Comparison of ENCODE assay signal across 22 mouse cellular contexts in the genomic region with DNA sequence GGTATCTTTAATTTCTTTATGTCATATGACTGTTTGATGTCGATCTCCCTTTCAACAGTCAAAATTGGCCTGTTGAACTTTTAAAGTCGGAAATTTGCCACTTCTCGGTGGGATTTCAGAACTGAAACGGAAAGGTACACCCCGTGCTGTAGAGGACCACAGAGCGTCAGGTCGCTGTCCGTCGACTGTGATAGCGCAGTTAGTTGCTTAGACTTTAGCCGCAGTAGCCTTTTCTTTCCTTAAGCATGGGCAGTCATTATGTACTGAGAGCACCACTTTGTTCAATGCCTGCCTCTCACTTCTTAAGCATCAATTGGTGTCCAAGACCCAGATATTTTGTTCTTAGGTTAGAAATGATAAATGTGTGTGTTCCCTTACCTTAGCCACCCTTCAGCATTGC. TPM values are rescaled to one million over a fixed set of nuclear protein-coding genes. Genes with fewer than 3 reads are reported as not detected.
DNase-seq lines count a peak whose midpoint lies in the region; ATAC-seq and TF ChIP-seq lines count a peak whose summit lies in the region.
"Had no signal": no experiment of that assay in that cellular context is flagged by ENCODE, and none has a peak within 500 bp of the region (broad histone marks: within the 10 kb centered on the region; RNA-seq: fewer than 3 reads in every experiment).

No protein-coding gene starts in this region.

- WGBS in forebrain, embryonic 10.5 days, result 65% methylated on average over 11 of the region's 11 CpGs
- 32% methylated on average over 11 of the region's 11 CpGs for WGBS in forebrain, postnatal 0 days
- WGBS in hindbrain, embryonic 12.5 days, result 54% methylated on average over 11 of the region's 11 CpGs
- WGBS in hindbrain, embryonic 11.5 days, result 65% methylated on average over 11 of the region's 11 CpGs
- 75% methylated on average over 11 of the region's 11 CpGs for WGBS in stomach, embryonic 15.5 days
- WGBS in stomach, postnatal 0 days, result 80% methylated on average over 11 of the region's 11 CpGs
- WGBS in stomach, embryonic 16.5 days, result 80% methylated on average over 11 of the region's 11 CpGs

- ATAC-seq in forebrain, postnatal 0 days, result no peak
- no peak for ATAC-seq in hindbrain, embryonic 12.5 days (ENCODE audit: low FRiP score)
- ATAC-seq in hindbrain, embryonic 11.5 days (ENCODE audit: low FRiP score), result no peak
- no peak for ATAC-seq in stomach, embryonic 15.5 days (ENCODE audit: insufficient read depth, low FRiP score, low read depth)
- ATAC-seq in stomach, postnatal 0 days (ENCODE audit: low FRiP score, low TSS enrichment), result no peak
- no peak for ATAC-seq in stomach, embryonic 16.5 days (ENCODE audit: insufficient read depth, low FRiP score)

- no peak for DNase-seq in forebrain, embryonic 10.5 days (ENCODE audit: extremely low spot score, low spot score)
- DNase-seq in forebrain, postnatal 0 days, result no peak
- no peak for DNase-seq in hindbrain, embryonic 11.5 days (ENCODE audit: low spot score)
- DNase-seq in stomach, postnatal 0 days (ENCODE audit: low spot score), result no peak
- no peak for DNase-seq in spleen, postnatal 10 days (ENCODE audit: low spot score in 2 of 2)
- DNase-seq: adrenal gland, adult 8-10 months; cerebellum, adult 9-11 months; gastrocnemius, postnatal 10 days; heart, adult 18-20 months; layer of hippocampus, adult 9-11 months; liver, embryonic 13.5 days; retina, postnatal 1 day; thymus, postnatal 36 days had no signal

- peaks cover 6% of the 10 kb centered on the region for H3K9me3 ChIP-seq in forebrain, embryonic 10.5 days
- H3K9me3 ChIP-seq in forebrain, postnatal 0 days (ENCODE audit: low read length), result no peaks in the 10 kb centered on the region
- H3K9me3 ChIP-seq in hindbrain, embryonic 12.5 days (replicated peaks), result peaks cover 4% of the 10 kb centered on the region; the same call in 1 of the 2 replicates
- H3K9me3 ChIP-seq in hindbrain, embryonic 11.5 days (ENCODE audit: control insufficient read depth, low read length), result no peaks in the 10 kb centered on the region
- no peaks in the 10 kb centered on the region for H3K9me3 ChIP-seq in stomach, embryonic 15.5 days
- H3K9me3 ChIP-seq in stomach, postnatal 0 days (ENCODE audit: control insufficient read depth, low read length), result no peaks in the 10 kb centered on the region
- no peaks in the 10 kb centered on the region for H3K9me3 ChIP-seq in stomach, embryonic 16.5 days (replicated peaks; ENCODE audit: control insufficient read depth, low read length)
- H3K9me3 ChIP-seq: limb, embryonic 10.5 days; liver, embryonic 13.5 days; lung, embryonic 15.5 days had no signal

- no peak overlapping the region for H3K4me2 ChIP-seq in forebrain, postnatal 0 days (ENCODE audit: low read depth)
- H3K4me2 ChIP-seq in hindbrain, embryonic 12.5 days (replicated peaks), result peak overlapping the region; percentile 11; the same call in 1 of the 2 replicates
- H3K4me2 ChIP-seq in hindbrain, embryonic 11.5 days (replicated peaks; ENCODE audit: low read depth, low read length), result no peak overlapping the region
- 0 out of 2 replicates have a peak overlapping the region, but pooled peaks have one; percentile 8 for H3K4me2 ChIP-seq in stomach, embryonic 15.5 days
- no peak overlapping the region for H3K4me2 ChIP-seq in stomach, postnatal 0 days (replicated peaks; ENCODE audit: low read depth)
- H3K4me2 ChIP-seq in stomach, embryonic 16.5 days (ENCODE audit: low read depth, low read length), result no peak overlapping the region
- H3K4me2 ChIP-seq: embryonic facial prominence, embryonic 12.5 days; liver, embryonic 13.5 days; lung, embryonic 15.5 days had no signal

- H3K4me3 ChIP-seq in forebrain, embryonic 10.5 days, result no peak overlapping the region; the same call in 1 of the 2 replicates
- H3K4me3 ChIP-seq in forebrain, postnatal 0 days (ENCODE audit: low read depth, low read length), result no peak overlapping the region
- H3K4me3 ChIP-seq in hindbrain, embryonic 12.5 days, result no peak overlapping the region
- no peak overlapping the region for H3K4me3 ChIP-seq in hindbrain, embryonic 11.5 days (ENCODE audit: low read depth, low read length)
- no peak overlapping the region for H3K4me3 ChIP-seq in stomach, embryonic 15.5 days (replicated peaks)
- no peak overlapping the region for H3K4me3 ChIP-seq in stomach, postnatal 0 days (ENCODE audit: low read depth, low read length)
- H3K4me3 ChIP-seq in stomach, embryonic 16.5 days (replicated peaks; ENCODE audit: low read length), result no peak overlapping the region
- H3K4me3 ChIP-seq: embryonic facial prominence, embryonic 12.5 days; erythroblast, embryonic 14.5 days; left cerebral cortex, adult 2 months; limb, embryonic 10.5 days; liver, embryonic 13.5 days; lung, embryonic 15.5 days had no signal

- no peak overlapping the region for H3K9ac ChIP-seq in forebrain, postnatal 0 days
- no peak overlapping the region for H3K9ac ChIP-seq in hindbrain, embryonic 12.5 days
- no peak overlapping the region for H3K9ac ChIP-seq in hindbrain, embryonic 11.5 days (ENCODE audit: low read depth, low read length)
- no peak overlapping the region for H3K9ac ChIP-seq in stomach, embryonic 15.5 days
- no peak overlapping the region for H3K9ac ChIP-seq in stomach, postnatal 0 days (ENCODE audit: low read length)
- peak overlapping the region; percentile 31 for H3K9ac ChIP-seq in stomach, embryonic 16.5 days (ENCODE audit: low read length)
- H3K9ac ChIP-seq: embryonic facial prominence, embryonic 12.5 days; liver, embryonic 13.5 days; lung, embryonic 15.5 days had no signal

- TF ChIP-seq EP300 in stomach, postnatal 0 days (optimal IDR thresholded peaks at IDR 0.05), result no peak

- H3K36me3 ChIP-seq in forebrain, embryonic 10.5 days (replicated peaks), result peaks cover 95% of the 10 kb centered on the region
- peaks cover 30% of the 10 kb centered on the region for H3K36me3 ChIP-seq in forebrain, postnatal 0 days (ENCODE audit: insufficient read depth)
- peaks cover 57% of the 10 kb centered on the region for H3K36me3 ChIP-seq in hindbrain, embryonic 12.5 days
- H3K36me3 ChIP-seq in hindbrain, embryonic 11.5 days (ENCODE audit: control insufficient read depth, insufficient read depth, low read length), result peaks cover 10% of the 10 kb centered on the region; the same call in 1 of the 2 replicates
- peaks cover 30% of the 10 kb centered on the region for H3K36me3 ChIP-seq in stomach, embryonic 15.5 days
- H3K36me3 ChIP-seq in stomach, postnatal 0 days (ENCODE audit: control insufficient read depth, insufficient read depth, low read length), result peaks cover 35% of the 10 kb centered on the region
- H3K36me3 ChIP-seq in stomach, embryonic 16.5 days (ENCODE audit: control insufficient read depth, insufficient read depth, low read length), result peaks cover 44% of the 10 kb centered on the region

- H3K27ac ChIP-seq in forebrain, embryonic 10.5 days, result 0 out of 2 replicates have a peak overlapping the region, but pooled peaks have one; percentile 48
- no peak overlapping the region for H3K27ac ChIP-seq in forebrain, postnatal 0 days (ENCODE audit: low read depth, low read length)
- H3K27ac ChIP-seq in hindbrain, embryonic 12.5 days, result 0 out of 2 replicates have a peak overlapping the region, but pooled peaks have one; percentile 8
- no peak overlapping the region for H3K27ac ChIP-seq in hindbrain, embryonic 11.5 days (ENCODE audit: low read depth, low read length)
- H3K27ac ChIP-seq in stomach, embryonic 15.5 days, result no peak overlapping the region
- no peak overlapping the region for H3K27ac ChIP-seq in stomach, postnatal 0 days (replicated peaks)
- H3K27ac ChIP-seq in stomach, embryonic 16.5 days (ENCODE audit: low read length), result no peak overlapping the region
- H3K27ac ChIP-seq: embryonic facial prominence, embryonic 12.5 days; left cerebral cortex, adult 2 months; limb, embryonic 10.5 days; liver, embryonic 13.5 days had no signal

- H3K4me1 ChIP-seq in forebrain, embryonic 10.5 days, result peaks cover 25% of the 10 kb centered on the region
- no peaks in the 10 kb centered on the region for H3K4me1 ChIP-seq in forebrain, postnatal 0 days (ENCODE audit: insufficient read depth)
- peaks cover 22% of the 10 kb centered on the region for H3K4me1 ChIP-seq in hindbrain, embryonic 12.5 days
- H3K4me1 ChIP-seq in hindbrain, embryonic 11.5 days (replicated peaks; ENCODE audit: control insufficient read depth, insufficient read depth, low read length), result no peaks in the 10 kb centered on the region; the same call in 1 of the 2 replicates
- H3K4me1 ChIP-seq in stomach, embryonic 15.5 days, result no peaks in the 10 kb centered on the region
- H3K4me1 ChIP-seq in stomach, postnatal 0 days (replicated peaks; ENCODE audit: control insufficient read depth, insufficient read depth), result no peaks in the 10 kb centered on the region
- H3K4me1 ChIP-seq in stomach, embryonic 16.5 days (ENCODE audit: control insufficient read depth, insufficient read depth, low read length), result peaks cover 4% of the 10 kb centered on the region; the same call in 1 of the 2 replicates
- H3K4me1 ChIP-seq: embryonic facial prominence, embryonic 12.5 days; limb, embryonic 10.5 days; liver, embryonic 13.5 days had no signal

- TF ChIP-seq CTCF in forebrain, postnatal 0 days (IDR thresholded peaks at IDR 0.05; ENCODE audit: low read depth), result no peak
- TF ChIP-seq CTCF in stomach, postnatal 0 days (IDR thresholded peaks at IDR 0.05; ENCODE audit: low read depth), result no peak

- no peaks in the 10 kb centered on the region for H3K27me3 ChIP-seq in forebrain, embryonic 10.5 days (ENCODE audit: poor library complexity, severe bottlenecking)
- H3K27me3 ChIP-seq in forebrain, postnatal 0 days (ENCODE audit: insufficient read depth, low read length), result no peaks in the 10 kb centered on the region
- no peaks in the 10 kb centered on the region for H3K27me3 ChIP-seq in hindbrain, embryonic 12.5 days
- H3K27me3 ChIP-seq in hindbrain, embryonic 11.5 days (ENCODE audit: control insufficient read depth, insufficient read depth, low read length), result no peaks in the 10 kb centered on the region
- H3K27me3 ChIP-seq in stomach, embryonic 15.5 days (replicated peaks), result no peaks in the 10 kb centered on the region
- no peaks in the 10 kb centered on the region for H3K27me3 ChIP-seq in stomach, postnatal 0 days (ENCODE audit: control insufficient read depth, insufficient read depth, low read length)
- H3K27me3 ChIP-seq in stomach, embryonic 16.5 days (ENCODE audit: control insufficient read depth, insufficient read depth, low read length), result no peaks in the 10 kb centered on the region
- H3K27me3 ChIP-seq: embryonic facial prominence, embryonic 12.5 days; liver, embryonic 13.5 days; lung, embryonic 15.5 days; Patski had no signal

RNA-seq across cellular contexts. Expression of a gene that starts 24.3 kb away (rescaled TPM):
- polyA plus RNA-seq in forebrain, embryonic 10.5 days (2016; fragmentation: Nextera tagmentation; extraction: Ambion mirVana), result 11.0 and 11.3 TPM in 2 replicates
- total RNA-seq in forebrain, postnatal 0 days (2014; rRNA removed), result 4.8 and 8.4 TPM in 2 replicates
- 2.6 and 3.2 TPM in 2 replicates for polyA plus RNA-seq in forebrain, postnatal 0 days (2015; fragmentation: Nextera tagmentation; extraction: Ambion mirVana)
- polyA plus RNA-seq in hindbrain, embryonic 12.5 days (2016; fragmentation: Nextera tagmentation; extraction: Ambion mirVana), result 12.2 and 12.3 TPM in 2 replicates
- polyA plus RNA-seq in hindbrain, embryonic 11.5 days (2014; fragmentation: Nextera tagmentation; extraction: Ambion mirVana), result 12.3 and 14.3 TPM in 2 replicates
- polyA plus RNA-seq in stomach, embryonic 15.5 days (2015; fragmentation: Nextera tagmentation; extraction: Ambion mirVana), result 8.7 and 10.3 TPM in 2 replicates
- 4.0 and 4.3 TPM in 2 replicates for polyA plus RNA-seq in stomach, postnatal 0 days (2015; fragmentation: Nextera tagmentation; extraction: Ambion mirVana)
- 9.9 and 11.0 TPM in 2 replicates for polyA plus RNA-seq in stomach, embryonic 16.5 days (2015; fragmentation: Nextera tagmentation; extraction: Ambion mirVana)

RNA-seq across cellular contexts. Expression of a gene that starts 26.4 kb away (rescaled TPM):
- polyA plus RNA-seq in forebrain, embryonic 10.5 days (2016; fragmentation: Nextera tagmentation; extraction: Ambion mirVana), result 575 and 590 TPM in 2 replicates
- total RNA-seq in forebrain, postnatal 0 days (2014; rRNA removed), result 219 and 220 TPM in 2 replicates
- polyA plus RNA-seq in forebrain, postnatal 0 days (2015; fragmentation: Nextera tagmentation; extraction: Ambion mirVana), result 483 and 610 TPM in 2 replicates
- polyA plus RNA-seq in hindbrain, embryonic 12.5 days (2016; fragmentation: Nextera tagmentation; extraction: Ambion mirVana), result 366 and 400 TPM in 2 replicates
- polyA plus RNA-seq in hindbrain, embryonic 11.5 days (2014; fragmentation: Nextera tagmentation; extraction: Ambion mirVana), result 451 and 474 TPM in 2 replicates
- 350 and 457 TPM in 2 replicates for polyA plus RNA-seq in stomach, embryonic 15.5 days (2015; fragmentation: Nextera tagmentation; extraction: Ambion mirVana)
- 409 and 448 TPM in 2 replicates for polyA plus RNA-seq in stomach, postnatal 0 days (2015; fragmentation: Nextera tagmentation; extraction: Ambion mirVana)
- 305 and 331 TPM in 2 replicates for polyA plus RNA-seq in stomach, embryonic 16.5 days (2015; fragmentation: Nextera tagmentation; extraction: Ambion mirVana)

Comparison
In these comparisons a context has a peak if more than half of its experiments do, and no peak if none do; other contexts are left out.
1. H3K27ac ChIP-seq: peak in forebrain, embryonic 10.5 days (single experiment) and hindbrain, embryonic 12.5 days (single experiment); none in forebrain, postnatal 0 days (single experiment), hindbrain, embryonic 11.5 days (single experiment), stomach, embryonic 15.5 days (single experiment), stomach, postnatal 0 days (single experiment) and stomach, embryonic 16.5 days (single experiment).
2. H3K4me2 ChIP-seq: peak in hindbrain, embryonic 12.5 days (single experiment) and stomach, embryonic 15.5 days (single experiment); none in forebrain, postnatal 0 days (single experiment), hindbrain, embryonic 11.5 days (single experiment), stomach, postnatal 0 days (single experiment) and stomach, embryonic 16.5 days (single experiment).